Mouse (Mus musculus): ENCODE measurements at regions not wholly inside any gene's neighbourhood (a gene's known extent, or its start where the extent isn't known, plus 50 kb on each side); places are given as distances from the start of the nearest gene placed in this dataset.

GRCm38 (mm10) chr9:118416475-118416874 is 61.5 kb upstream of the Eomes start:
- DNase-seq: no peak

GRCm38 (mm10) chr9:118424344-118424743 is 53.7 kb upstream of the Eomes start:
- no peak for DNase-seq

All from thymus, postnatal 14 days (tissue).